Mouse (Mus musculus): Measurements from ENCODE around the gene Gopc.

The Gopc gene

GRCm38 (mm10) chr10:52387192-52387591 lies 5.3 kb upstream of the Gopc start:
- DNase-seq (ENCODE audit: low read depth, low spot score): no peak

GRCm38 (mm10) chr10:52384823-52385610 lies 3.1 kb upstream of the Gopc start:
- peak; percentile 63 for DNase-seq (ENCODE audit: low read depth, low spot score)

- DNase-seq (ENCODE audit: low read depth, low spot score): no peak
Measured at GRCm38 (mm10) chr10:52383522-52383921, 1.6 kb upstream of the Gopc start.

- no peak for DNase-seq (ENCODE audit: low read depth, low spot score)
Measured at GRCm38 (mm10) chr10:52383022-52383421, 1.1 kb upstream of the Gopc start.

- DNase-seq (ENCODE audit: low read depth, low spot score): peak; percentile 74
Measured at GRCm38 (mm10) chr10:52381321-52381801, 563 bp downstream of the Gopc start.

- DNase-seq (ENCODE audit: low read depth, low spot score): peak; percentile 18
Measured at GRCm38 (mm10) chr10:52377813-52378212, 4.1 kb downstream of the Gopc start.

GRCm38 (mm10) chr10:52376422-52376821 lies 5.5 kb downstream of the Gopc start:
- DNase-seq (ENCODE audit: low read depth, low spot score): no peak

GRCm38 (mm10) chr10:52374651-52375050 lies 7.3 kb downstream of the Gopc start:
- peak; percentile 43 for DNase-seq (ENCODE audit: low read depth, low spot score)

GRCm38 (mm10) chr10:52373834-52374233 lies 8.1 kb downstream of the Gopc start:
- peak; percentile 91 for DNase-seq (ENCODE audit: low read depth, low spot score)

- no peak for DNase-seq (ENCODE audit: low read depth, low spot score)
Measured at GRCm38 (mm10) chr10:52368376-52368775, 13.5 kb downstream of the Gopc start.

GRCm38 (mm10) chr10:52360862-52361609 lies 20.9 kb downstream of the Gopc start:
- no peak for DNase-seq (ENCODE audit: low read depth, low spot score)

GRCm38 (mm10) chr10:52360241-52360735 lies 21.6 kb downstream of the Gopc start:
- DNase-seq (ENCODE audit: low read depth, low spot score): no peak

- DNase-seq (ENCODE audit: low read depth, low spot score): no peak
Measured at GRCm38 (mm10) chr10:52358467-52358866, 23.5 kb downstream of the Gopc start, which contains the start of gene Gm26741. Gene Gm26741, plus strand, starts transcription at chr10:52358767.

- DNase-seq (ENCODE audit: low read depth, low spot score): no peak
Measured at GRCm38 (mm10) chr10:52353184-52353583, 28.7 kb downstream of the Gopc start.

GRCm38 (mm10) chr10:52343324-52343723 lies 38.6 kb downstream of the Gopc start:
- DNase-seq (ENCODE audit: low read depth, low spot score): peak; percentile 29

- DNase-seq (ENCODE audit: low read depth, low spot score): peak; percentile 67
Measured at GRCm38 (mm10) chr10:52331007-52331406, 50.9 kb downstream of the Gopc start.

GRCm38 (mm10) chr10:52321918-52322317 lies 60.0 kb downstream of the Gopc start:
- no peak for DNase-seq (ENCODE audit: low read depth, low spot score)

- no peak for DNase-seq (ENCODE audit: low read depth, low spot score)
Measured at GRCm38 (mm10) chr10:52319506-52320286, 62.2 kb downstream of the Gopc start.

GRCm38 (mm10) chr10:52309196-52309595 lies 72.7 kb downstream of the Gopc start:
- DNase-seq (ENCODE audit: low read depth, low spot score): no peak

- no peak for DNase-seq (ENCODE audit: low read depth, low spot score)
Measured at GRCm38 (mm10) chr10:52304574-52304973, 77.3 kb downstream of the Gopc start.

- no peak for DNase-seq (ENCODE audit: low read depth, low spot score)
Measured at GRCm38 (mm10) chr10:52302271-52302670, 79.7 kb downstream of the Gopc start.

- DNase-seq (ENCODE audit: low read depth, low spot score): no peak
Measured at GRCm38 (mm10) chr10:52301766-52302165, 80.2 kb downstream of the Gopc start.
